Mouse (Mus musculus) bone marrow macrophage, adult 2 months (primary cell): Measurements from ENCODE around the gene Lrrc43.

Source experiments
- CTCF ChIP-seq: IDR thresholded peaks from 2 replicates; pipeline ENCODE4 v1.5.1; 2012; ENCODE audit warnings: low read depth, mild to moderate bottlenecking, low read length, moderate library complexity
- POLR2A ChIP-seq: IDR thresholded peaks from 2 replicates; pipeline ENCODE4 v1.6.1; 2012; ENCODE audit warnings: mild to moderate bottlenecking, low read depth, low read length, borderline replicate concordance

GRCm38 (mm10) chr5:123489112-123489785, at the start of gene Lrrc43, which contains the start of gene Il31:
- TF ChIP-seq CTCF (no peak), POLR2A (no peak)
